Mouse (Mus musculus) adrenal gland (tissue): ENCODE data around the gene Maml1.

ENCODE experiments used
- intact Hi-C: fragments of 180-260 bp; cut with DNase I; formaldehyde crosslinking; loops from one replicate; pipeline ENCODE4 v1.15.1; 2025

Gene Maml1

GRCm38 (mm10) chr11:50224671-50225530, 67.2 kb downstream of the Maml1 start:
- intact Hi-C loops: loop anchor here (5.0 kb wide), 1 partner anchor 93 kb away; the partner anchor contains the start of gene Tbc1d9b

- intact Hi-C loops: no loop called here
These were observed 68.1 kb downstream of the Maml1 start for GRCm38 (mm10) chr11:50223783-50224662.

- intact Hi-C loops: no loop called here
These were observed 69.4 kb downstream of the Maml1 start for GRCm38 (mm10) chr11:50222559-50223276.

- intact Hi-C loops: no loop called here
These were observed 72.3 kb downstream of the Maml1 start for GRCm38 (mm10) chr11:50219833-50220232.

- intact Hi-C loops: no loop called here
These were observed 74.3 kb downstream of the Maml1 start for GRCm38 (mm10) chr11:50217811-50218210.

GRCm38 (mm10) chr11:50216724-50217366, 75.3 kb downstream of the Maml1 start:
- intact Hi-C loops: no loop called here

GRCm38 (mm10) chr11:50215633-50216032, 76.5 kb downstream of the Maml1 start:
- intact Hi-C loops: no loop called here

GRCm38 (mm10) chr11:50214631-50215030, 77.5 kb downstream of the Maml1 start:
- intact Hi-C loops: no loop called here

GRCm38 (mm10) chr11:50212848-50213758, 79.0 kb downstream of the Maml1 start:
- intact Hi-C loops: no loop called here

- intact Hi-C loops: no loop called here
These were observed 79.9 kb downstream of the Maml1 start for GRCm38 (mm10) chr11:50212060-50212739.

GRCm38 (mm10) chr11:50211322-50212059, 80.6 kb downstream of the Maml1 start:
- intact Hi-C loops: no loop called here

GRCm38 (mm10) chr11:50210505-50211151, 81.5 kb downstream of the Maml1 start, which contains the start of the genes Sqstm1 and Mgat4b:
Sqstm1 (minus strand) TSS chr11:50210827.
Mgat4b (plus strand) TSS chr11:50210890.
- intact Hi-C loops: no loop called here

GRCm38 (mm10) chr11:50210101-50210504, 82.0 kb downstream of the Maml1 start:
- intact Hi-C loops: no loop called here

GRCm38 (mm10) chr11:50208039-50208438, 84.1 kb downstream of the Maml1 start:
- intact Hi-C loops: loop anchor here (5.0 kb wide), 1 partner anchor 36 kb away; the partner anchor contains the start of gene Mrnip

GRCm38 (mm10) chr11:50207344-50207743, 84.8 kb downstream of the Maml1 start:
- intact Hi-C loops: loop anchor here (5.0 kb wide), 1 partner anchor 35 kb away; the partner anchor contains the start of gene Mrnip

- intact Hi-C loops: loop anchor here (5.0 kb wide), 1 partner anchor 34 kb away; the partner anchor contains the start of gene Mrnip
These were observed 86.1 kb downstream of the Maml1 start for GRCm38 (mm10) chr11:50206037-50206436.
